Mouse (Mus musculus) embryonic fibroblast, embryonic 13.5 days (primary cell): ENCODE measurements around the gene Azin2.

Experiments used
- CTCF ChIP-seq: IDR thresholded peaks from 2 replicates; pipeline ENCODE4 v1.5.1; 2011; ENCODE audit warnings: mild to moderate bottlenecking, control low read depth, low read length, moderate library complexity, borderline replicate concordance; ENCODE audit not compliant: insufficient read depth
- POLR2A ChIP-seq: IDR thresholded peaks from 2 replicates; pipeline ENCODE4 v1.6.1; 2011; ENCODE audit warnings: low read depth, mild to moderate bottlenecking, control low read depth, low read length, moderate library complexity

DNA sequence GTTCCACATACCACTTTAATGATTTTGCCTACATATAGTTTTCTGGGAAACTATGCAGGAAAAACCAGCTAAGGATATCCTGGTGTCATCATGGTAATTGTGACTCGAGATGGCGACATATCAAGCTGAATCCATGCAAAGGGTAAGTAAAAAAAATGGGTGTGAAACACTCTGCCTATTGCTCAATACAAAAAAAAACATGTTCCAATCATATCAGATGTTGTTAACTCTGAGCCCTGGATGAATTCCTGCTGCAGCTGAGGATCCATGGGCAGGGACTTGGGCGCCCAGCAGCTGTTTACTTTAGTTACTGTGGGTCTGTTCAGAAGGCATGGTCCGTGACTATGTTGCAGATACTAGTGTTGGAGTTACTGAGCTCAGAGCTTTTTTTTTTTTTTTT lies 14.3 kb upstream of the Azin2 start:
- TF ChIP-seq CTCF: no peak
- TF ChIP-seq POLR2A: no peak
